Mouse (Mus musculus) ovary, postnatal 10 days (tissue): ENCODE data around the gene Sestd1.

Experiments
- DNase-seq: peaks from one replicate; pipeline ENCODE4 v3.0.0; 2022; ENCODE audit warnings: low spot score

Gene Sestd1

DNA sequence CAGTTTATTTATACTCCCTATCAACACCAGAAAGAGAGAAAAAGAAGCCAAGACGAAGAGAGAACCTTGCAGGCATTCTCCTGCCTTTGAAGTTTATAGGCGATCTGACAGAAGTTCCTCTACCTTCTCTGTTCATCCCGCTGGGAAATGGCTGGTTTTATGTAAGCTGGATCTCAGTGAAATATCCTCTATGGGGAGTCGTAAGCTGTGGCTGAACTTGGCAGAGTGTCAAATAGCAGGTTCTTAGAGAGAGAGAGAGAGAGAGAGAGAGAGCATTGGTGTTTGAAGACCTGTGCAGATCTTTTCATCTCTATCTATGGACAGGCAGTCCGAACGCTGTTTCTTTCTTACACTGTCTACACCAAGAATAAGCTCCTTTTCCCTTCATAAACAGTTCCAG is 107.0 kb downstream of the Sestd1 start:
- no peak for DNase-seq

DNA sequence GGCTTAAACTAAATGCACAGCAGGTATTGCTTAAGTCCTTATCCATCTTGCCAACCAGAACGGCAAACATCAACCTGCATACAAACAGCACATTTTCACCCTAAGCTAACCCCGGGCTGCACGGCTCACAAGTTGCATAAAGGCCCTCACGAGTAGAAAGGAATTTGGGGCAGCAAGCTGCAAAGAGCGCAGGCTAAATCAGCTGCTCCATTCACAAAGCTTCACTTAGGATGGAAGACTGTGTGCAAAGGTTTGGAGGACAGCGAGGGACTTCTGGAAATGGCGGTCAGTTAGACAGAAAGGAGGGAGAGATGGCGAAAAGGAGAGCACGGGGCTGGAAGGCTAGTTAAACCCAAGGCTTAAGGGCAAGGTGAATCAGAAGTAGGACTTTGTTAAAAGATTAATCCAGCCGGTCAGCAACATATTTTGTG is 108.1 kb downstream of the Sestd1 start:
- no peak for DNase-seq

DNA sequence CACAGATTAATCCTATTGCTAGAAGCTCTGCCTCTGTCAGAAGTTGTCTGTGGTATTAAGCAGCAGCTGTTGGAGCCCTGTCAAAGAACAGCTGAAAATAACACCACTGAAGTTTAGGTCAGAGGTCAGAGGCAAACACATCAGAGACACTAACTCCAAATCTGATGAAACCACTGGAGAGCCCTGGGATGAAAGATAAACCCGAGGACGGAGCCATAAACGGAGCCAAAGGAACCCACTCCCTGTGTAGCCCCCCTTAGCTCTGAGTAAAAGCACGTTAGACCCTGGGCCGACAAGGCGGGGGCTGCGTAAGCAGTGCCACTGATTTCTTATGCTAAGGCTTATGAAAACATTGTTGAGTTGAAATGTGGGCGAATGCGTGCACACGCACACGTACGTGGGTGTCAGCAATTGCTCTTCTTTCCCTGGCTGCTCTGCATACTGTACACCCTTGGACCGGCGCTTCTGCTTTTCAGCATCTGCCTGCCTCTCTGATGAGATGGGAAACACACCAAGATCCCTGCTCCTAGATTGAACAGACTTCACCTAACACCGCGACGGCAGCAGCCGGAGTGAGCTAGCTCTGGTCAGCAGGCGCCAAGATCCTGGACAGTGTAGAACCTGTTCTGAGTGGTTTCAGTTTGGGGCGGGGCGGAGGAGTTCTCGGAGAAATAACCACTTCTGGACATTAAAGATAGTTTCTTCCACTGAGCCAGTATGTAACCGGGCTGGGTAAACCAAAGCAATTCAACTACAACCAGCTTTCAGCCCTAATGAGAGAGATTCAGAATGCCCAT is 108.8 kb downstream of the Sestd1 start:
- DNase-seq: peak; percentile 21

DNA sequence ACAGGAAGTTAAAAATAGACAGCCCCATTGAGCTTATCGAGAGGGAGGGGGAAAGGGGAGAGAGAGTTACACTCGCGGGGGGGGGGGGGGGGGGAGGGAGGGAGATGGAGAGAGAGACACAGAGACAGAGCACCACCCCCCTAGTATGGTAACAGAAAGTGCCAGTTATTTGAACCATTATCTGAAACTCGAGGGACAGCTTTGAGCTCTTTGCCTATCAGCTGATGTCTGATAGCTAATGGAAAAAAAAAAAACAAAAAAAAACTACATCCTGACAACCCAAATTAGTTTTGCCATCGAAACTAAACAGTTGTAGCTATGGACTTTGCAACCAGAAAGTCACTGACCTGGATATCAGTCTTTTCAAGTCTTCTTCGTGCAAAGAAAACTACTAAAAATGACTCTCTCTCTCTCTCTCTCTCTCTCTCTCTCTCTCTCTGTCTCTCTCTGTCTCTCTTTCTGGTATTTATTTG is 109.7 kb downstream of the Sestd1 start, which contains the start of gene Ccdc141:
Gene Ccdc141, minus strand, starts transcription at position 4 of the 473 bp plus-strand sequence.
- no peak for DNase-seq

DNA sequence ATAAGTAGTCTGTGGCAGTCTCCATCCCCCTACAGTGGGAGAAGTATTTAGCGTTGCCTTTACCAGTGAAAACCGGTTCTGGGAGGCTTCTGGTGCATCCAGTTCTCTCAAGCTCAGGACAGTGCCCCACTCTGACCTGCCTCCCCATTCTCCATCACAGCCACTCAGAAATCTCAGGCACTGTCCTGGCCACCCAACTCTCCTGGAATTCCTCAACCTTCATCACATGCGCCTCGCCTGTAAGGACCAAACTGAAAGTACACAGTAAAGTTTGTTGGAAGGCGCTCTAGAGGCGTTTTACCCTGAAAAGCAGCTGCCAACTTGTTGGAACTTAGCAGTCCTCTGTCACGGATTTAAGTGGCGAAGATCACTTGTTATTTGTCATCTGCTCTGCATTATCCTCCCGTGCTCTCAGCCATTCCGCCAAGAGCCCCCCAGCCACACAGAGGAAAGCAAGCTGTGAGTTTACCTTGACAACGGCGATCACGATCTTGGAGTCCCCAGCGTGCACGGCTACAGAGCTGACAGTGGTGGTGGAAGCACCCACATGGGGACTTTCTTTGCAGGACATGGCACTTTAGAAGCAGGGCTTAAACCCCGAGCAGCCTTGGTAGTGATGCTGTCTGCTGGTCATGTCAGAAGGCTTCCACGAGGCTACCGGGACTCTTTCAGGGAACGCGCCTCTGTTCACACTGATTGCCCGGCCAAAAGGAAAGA is 110.3 kb downstream of the Sestd1 start:
- DNase-seq: peak; percentile 37

DNA sequence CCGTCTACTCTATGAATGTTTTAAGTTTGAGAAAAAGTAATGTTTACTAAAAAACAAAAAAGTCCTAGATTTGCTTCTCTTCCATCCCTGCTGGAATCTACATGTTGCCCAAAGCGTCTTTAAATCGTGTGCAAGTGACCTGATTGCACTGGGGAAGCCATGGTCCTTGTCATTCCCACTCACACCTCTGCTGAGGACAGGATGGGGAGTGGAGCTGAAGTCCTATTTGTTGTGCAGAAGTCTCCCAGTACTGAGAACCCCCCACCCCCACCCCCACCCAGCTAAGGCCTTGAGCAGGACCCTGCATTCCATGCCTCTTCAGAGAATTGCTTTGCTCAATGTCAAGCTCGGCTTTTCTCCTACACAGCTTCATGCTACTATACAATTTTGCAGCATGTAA is 111.2 kb downstream of the Sestd1 start:
- DNase-seq: no peak

DNA sequence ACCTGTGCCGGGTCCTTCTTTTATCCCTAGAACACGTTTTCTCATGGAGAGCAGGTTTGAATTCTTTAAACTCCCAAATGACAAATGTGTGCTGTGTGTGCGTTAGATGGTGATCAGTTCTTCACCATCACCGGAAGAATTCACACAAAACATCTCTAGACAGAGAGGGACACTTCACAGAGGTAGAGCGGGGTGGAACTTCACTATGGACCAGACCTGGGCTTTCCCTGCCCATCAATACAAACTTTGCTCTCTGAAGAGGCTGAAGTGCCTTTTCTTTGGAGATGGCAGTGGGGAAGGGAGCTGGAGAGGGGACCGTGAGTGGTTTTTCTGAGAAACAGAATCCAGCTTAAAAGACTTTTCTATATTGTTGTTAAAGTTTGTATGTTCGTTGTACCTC is 111.6 kb downstream of the Sestd1 start:
- DNase-seq: no peak

DNA sequence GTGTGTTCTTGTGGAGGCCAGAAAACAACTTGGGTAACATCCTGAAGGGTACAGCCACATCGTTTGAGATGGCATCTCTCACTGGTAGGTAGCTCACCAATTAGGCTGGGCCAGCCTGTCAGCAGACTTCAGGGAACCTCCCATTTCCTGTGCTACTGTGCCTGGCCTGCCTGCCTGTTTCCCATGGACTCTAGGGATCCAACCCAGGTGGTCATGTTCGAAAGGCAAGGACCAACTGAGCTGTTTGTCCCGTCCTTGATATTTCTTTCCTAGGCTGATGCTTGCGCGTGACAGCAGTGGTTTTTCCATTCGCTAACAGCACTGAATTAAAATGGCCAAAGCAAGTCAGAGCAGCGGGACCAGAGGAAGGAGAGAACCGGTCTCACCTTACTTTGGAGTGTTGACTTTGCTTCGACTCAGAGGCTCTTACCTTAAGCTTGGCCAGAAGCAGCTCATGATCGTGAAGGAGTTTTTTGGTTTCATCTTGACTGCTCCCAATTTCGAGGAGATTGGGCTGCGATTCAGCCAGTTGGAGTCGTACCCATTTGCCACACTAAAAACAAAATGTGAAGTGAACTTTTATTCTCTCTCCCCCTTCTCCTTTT is 112.2 kb downstream of the Sestd1 start:
- DNase-seq: no peak

DNA sequence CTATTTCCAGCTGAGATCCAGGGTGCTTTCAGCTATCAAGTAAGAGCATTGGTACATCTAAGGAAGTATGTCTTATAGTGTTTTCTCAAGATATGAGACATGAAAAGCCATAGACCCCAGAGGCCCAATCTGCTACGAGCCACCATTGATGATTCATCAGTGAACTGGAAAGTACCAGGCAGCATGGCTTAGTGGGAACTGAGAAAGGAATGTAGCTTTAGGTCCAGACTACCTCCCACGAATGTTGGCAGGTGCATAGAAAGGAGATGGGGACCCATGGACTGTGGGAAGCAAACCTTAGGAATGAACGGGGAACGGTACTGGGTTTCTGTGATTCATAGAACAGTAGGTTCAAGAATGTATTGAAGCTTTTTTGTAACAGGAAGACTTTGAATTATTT is 114.0 kb downstream of the Sestd1 start:
- no peak for DNase-seq

DNA sequence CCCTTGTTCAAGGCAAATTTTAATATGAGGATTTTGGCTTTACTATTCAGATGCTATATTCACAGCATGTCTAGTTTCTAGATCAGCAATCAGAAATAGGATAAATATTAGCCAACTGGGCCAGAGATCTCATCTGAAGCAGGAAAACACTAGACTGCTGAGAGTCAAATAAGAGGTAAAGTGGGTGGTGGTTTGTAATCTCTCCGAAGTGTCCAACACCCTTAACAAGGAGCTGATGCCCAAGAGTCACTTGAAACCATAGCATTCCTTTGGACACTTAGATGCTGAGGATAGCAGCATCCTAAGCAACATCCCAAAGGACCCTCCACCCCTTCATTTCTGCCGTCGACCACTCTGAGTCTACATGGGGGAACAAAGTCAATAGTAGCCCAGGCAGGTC is 115.7 kb downstream of the Sestd1 start:
- no peak for DNase-seq

DNA sequence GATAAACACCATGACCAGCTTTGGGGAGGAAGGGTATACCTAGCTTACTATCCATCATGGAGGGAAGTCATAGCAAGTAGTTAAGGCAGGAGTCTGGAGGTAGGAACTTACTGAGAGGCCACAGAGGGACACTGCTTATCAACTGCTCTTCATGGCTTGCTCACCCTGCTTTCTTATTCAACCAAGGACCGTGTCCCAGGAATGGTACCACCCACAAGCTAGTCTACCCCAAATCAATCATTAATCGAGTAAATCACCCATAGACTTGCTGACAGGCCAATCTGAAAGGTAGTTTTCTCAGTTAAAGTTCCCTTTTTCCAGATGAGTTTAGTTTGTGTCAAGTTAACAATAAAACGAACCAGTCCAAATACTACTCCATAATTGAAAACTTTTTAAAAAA is 117.0 kb downstream of the Sestd1 start:
- no peak for DNase-seq

DNA sequence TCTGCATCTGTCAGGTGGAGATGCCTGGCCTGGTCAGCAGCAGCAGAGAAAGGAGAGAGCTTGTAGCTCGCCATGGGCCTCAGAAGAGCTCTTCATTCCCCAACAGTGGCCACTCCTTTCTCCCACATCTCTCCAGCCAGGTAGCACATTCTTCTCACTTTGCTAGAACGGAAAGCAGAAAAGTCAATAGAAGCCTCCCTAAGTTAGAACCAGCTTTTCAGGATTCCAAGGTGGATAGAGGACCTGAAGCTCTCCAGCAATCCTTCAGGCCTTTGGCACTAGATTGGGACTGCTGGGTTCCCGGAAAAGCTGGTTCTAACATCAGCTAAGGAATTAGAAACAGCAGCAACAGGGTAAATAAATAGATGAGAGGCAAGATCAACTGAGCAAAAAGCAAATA is 118.3 kb downstream of the Sestd1 start:
- DNase-seq: no peak

DNA sequence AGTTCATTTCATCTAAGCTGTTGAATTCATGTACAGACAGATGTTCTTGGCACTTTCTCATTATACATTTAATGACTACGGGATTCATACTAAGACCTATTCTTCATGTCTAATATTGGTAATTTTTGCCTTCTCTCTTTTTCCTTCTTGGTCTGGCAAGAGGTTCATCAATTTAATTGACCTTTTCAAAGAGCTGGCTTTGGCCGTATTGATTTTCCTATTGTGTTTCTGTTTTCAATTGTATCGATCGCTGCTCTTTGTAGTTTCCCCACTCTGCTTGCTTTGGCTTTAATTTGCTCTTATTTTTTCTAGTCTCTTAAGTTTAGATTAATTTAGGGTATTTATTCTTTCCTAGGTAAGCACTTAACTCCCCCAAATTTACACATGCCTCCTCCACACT is 122.8 kb downstream of the Sestd1 start:
- no peak for DNase-seq

DNA sequence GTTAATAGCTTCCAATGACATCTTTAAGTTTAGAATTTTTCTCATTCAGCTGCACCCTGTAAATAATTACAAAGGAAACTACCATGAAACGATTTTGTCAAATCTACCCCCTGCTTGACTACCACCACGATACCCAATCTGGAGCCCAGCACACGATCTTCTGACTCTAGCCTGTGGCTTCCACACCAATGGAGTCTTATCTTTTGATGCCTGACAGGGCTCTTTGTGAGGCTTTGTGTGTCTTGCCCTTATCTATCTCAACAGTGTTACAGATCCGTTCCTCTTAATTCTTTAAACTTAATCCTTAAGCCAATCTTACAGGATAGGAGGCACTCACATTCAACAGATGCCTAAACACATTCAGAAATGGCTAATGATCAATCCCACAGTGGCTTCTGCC is 126.3 kb downstream of the Sestd1 start:
- no peak for DNase-seq

DNA sequence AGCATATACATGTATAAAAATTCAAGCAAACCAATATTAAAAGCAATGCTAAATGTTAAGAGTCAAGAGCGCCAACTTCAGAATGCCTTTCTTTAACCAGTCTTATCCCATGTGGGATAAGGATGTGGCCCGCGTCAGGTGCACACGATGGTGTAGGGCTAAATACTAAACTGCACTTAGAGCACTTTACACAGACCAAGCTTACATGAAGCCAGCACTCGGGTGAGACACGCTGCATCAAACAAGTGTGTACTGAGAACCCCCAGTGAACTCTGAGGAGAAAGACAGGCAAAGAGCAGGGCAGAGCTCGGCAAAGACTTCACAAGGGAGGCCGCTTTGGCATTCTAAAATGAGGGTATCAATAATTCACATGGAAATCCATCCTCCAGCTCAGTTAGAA is 129.1 kb downstream of the Sestd1 start:
- no peak for DNase-seq

DNA sequence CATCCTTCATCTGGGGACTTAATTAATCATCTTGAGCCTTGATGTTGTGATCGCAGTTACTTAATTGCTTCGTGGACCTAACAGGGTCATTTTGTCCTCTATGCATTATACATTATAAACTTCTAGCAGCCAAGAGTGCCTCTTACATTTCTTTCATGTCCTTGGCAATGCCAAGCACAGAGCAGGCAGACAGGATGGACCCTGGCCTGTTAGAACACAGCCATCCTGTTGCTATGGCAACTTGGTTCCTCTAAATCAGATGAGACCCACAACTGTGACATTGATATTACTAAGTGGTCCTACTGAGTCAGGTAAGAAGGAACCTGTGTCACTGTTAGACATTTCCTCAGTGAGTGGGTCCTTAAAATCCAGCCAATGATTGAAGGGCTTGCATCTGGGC is 130.8 kb downstream of the Sestd1 start:
- DNase-seq: no peak

DNA sequence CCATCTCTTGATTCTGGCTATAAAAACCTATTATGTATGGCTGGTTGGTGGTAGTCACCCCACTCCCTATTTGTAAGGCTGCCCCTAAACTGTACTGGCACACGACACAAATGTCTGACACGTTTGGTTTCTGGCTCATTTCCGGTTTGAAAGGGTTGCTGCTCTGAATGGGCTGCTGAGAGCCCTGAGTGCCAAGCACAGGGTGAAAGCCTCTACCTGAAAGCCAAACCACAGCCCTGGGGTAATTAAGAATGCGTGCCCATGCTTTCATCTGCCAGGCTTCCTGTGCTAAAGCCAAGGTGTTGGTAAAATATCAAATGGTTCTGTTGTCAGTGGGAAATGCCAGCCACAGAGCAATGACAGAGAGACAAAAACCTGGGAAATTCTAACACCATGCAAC is 132.2 kb downstream of the Sestd1 start:
- no peak for DNase-seq

DNA sequence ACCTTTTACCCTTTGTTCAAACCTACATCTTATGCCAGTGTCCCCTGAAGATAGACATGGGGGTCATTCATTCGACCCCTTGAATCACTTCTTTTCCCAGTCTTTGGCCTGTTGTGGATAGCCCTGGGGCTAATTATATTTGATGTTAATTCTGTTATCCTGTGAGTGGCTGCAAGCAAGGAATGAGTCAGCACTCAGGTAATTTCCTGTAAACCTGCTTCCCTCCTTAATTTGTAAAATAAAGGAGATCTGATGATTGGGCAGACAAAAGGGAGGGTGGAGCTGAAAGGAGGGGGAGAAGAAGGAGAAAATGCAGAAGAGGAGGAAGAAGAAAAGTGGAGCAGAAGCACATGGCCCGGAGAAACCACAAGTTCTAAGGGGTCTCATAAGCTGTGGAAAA is 133.4 kb downstream of the Sestd1 start:
- no peak for DNase-seq

DNA sequence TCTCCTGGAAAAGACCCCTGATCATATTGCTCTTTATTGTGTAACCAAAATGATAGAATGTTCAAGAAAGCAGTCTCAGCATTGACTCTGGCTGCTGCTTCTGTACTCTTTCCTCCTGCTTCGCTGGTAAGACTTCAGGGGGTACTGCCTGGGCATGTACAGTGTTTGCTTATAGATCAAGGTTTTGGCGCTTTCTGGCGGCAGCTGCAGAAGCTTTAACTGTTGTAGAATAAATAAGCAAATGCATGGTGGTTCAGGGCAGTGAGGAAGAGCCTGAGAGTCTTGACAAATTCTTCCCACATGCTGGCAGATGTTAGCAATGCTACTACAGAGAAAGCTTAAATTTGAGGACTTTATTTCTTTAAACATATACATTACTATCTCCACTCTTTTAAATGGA is 134.1 kb downstream of the Sestd1 start:
- DNase-seq: no peak

DNA sequence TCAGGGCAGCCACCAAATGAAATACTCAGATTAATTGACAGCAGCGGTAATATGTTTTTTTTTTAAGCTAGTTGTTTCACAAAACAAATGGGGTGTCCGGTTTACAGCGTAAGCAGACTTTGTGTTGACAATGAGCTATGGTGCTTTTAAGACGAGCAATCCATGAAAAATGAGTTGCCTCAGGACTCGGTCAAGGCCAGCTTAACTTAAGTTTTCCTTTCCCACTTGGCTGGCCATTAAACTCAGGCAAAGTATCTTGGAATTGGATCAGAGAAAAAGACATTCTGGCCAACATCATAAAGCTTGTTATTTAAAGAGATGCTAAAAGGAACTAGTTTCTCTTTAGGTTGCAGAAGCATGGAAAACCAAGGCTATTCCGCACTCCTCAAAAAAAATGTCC is 136.9 kb downstream of the Sestd1 start:
- no peak for DNase-seq

DNA sequence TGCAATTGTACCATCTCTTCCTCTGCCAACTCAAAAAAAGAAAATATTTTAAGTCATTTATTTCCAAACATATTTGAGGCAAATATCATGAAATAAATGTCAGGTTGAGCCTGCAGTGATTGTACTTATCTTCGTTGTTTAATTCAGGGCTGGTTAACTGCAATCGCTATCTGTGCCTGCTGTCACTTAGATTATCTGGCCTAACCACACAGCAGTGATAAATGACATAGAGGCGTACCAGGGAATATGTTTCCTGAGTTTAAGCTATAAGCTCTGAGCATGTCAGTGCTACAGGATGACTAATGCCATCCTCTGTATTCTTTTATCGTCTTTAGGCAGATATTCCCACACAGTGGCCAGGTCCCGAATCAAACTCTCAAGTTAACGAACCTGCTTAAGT is 141.5 kb downstream of the Sestd1 start:
- no peak for DNase-seq

DNA sequence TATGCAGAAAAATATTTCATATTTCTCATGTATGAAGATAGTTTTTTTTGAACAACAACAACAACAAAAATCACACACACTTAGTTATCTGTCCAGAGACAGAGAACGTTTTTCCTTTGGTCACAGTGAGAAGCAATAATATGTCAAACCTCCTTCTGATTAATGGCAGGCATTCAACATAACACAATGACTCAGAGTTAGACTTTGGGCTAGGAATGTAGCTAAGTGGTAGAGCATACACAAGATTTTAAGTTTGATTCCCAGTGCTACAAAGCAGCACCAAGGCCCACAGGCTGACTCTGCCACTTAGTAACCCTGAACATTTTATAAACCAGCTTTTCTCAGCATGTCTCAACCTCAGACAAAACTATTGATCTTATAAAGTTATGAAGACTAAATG is 145.5 kb downstream of the Sestd1 start:
- DNase-seq: no peak

DNA sequence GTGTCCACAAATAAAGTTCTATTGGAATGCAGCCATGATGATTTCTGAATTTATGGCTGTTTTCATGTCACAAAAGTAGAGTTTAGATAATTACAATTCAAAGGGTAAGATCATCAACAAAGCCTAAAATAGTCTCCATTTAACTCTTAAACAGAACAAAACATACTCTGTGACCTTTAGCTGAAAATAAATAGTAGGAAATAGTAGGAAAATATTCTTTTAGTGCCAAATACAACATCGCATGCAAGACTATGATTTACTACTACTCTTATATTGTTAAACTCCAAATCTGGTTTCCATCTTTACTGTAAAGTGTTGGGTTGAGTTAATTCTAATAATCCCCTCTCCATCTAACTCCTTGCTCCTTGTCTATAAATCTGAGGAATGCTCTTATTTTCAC is 147.0 kb downstream of the Sestd1 start:
- no peak for DNase-seq
